Mouse (Mus musculus): Measurements from ENCODE around the gene 9330161L09Rik. TPM values are rescaled to one million over a fixed set of nuclear protein-coding genes. Genes with fewer than 3 reads are reported as not detected.
"Not testable (repeated sequence)": the region's sequence is repeated elsewhere in the genome, so short reads cannot be mapped to it uniquely, and the experiment has no call there.

9330161L09Rik gene
- total RNA-seq (2021), result 1 to 10 TPM; 2.6 to 3.0 TPM
- long read RNA-seq, experiment 1, result 0 reads
- long read RNA-seq, experiment 2, result 0 reads

DNA sequence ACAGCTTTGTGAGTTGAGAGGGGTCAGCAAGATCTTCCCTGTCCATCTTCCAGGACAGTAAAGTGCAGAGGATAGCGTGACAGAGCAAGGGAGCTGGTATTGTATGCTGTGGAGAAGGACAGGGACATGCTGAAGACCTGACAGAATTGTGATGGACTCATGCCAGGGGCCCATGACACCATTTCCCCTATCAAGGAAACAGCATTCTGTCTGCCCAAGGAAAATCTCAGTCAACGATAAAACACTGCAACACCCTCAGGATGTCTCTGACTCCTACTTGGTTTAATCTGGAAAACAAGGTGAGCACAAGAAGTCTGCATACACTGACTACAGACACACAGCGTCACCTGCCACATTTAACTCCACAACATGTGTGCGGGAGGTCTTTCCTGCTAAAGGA, at the start of gene 9330161L09Rik:
9330161L09Rik (minus strand) TSS at position 101 of the 400 bp plus-strand sequence.
- no peak for DNase-seq (ENCODE audit: low spot score in 2 of 2)

GRCm38 (mm10) chr12:103457140-103457539, 49.5 kb upstream of the 9330161L09Rik start, which contains the start of gene Ifi27l2b:
Gene Ifi27l2b (minus strand): TSS chr12:103457223.
- no peak for DNase-seq (ENCODE audit: low spot score in 2 of 2)

DNA sequence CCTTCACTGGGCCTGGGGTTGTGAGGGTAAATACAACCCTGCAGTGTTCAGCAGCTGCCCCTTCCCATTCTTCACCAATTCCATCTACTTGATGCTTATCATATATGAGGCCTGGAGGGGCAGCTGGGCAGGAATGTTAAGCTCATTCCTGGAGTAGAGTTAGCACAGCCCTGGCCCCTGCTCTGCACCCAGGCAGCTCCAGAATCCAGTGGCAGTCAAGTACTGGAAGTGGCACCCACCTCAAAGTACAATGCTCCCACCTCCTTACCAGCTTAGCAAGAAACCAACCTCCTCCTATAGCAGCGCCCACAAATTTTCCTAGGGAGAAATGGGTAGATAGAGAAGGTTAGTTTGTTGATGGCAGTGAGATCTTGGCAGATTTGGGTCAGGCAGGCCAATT, 49.1 kb upstream of the 9330161L09Rik start:
- not testable (repeated sequence) for DNase-seq (ENCODE audit: low spot score in 2 of 2)

DNA sequence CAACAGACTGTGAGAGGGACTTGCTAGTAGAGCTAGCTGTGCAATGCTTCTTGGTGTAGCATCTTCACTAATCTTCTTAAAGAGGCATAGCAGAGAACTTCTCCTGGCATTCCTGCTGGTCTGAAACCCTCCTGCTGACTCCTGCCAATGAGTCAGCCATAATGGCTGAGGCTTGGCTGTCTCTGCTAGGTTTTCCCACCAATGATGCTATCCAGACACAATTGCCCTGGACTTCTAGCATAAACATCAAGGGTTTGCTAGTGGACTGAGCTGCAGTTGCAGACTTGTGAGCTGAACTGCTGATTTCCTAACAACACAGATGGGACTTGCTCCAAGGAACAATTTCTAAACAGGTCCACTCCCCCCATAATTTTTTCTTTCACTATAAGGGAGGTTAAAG, 45.7 kb upstream of the 9330161L09Rik start:
- no peak for DNase-seq (ENCODE audit: low spot score in 2 of 2)

- no peak for DNase-seq (ENCODE audit: low spot score in 2 of 2)
These were observed 37.4 kb upstream of the 9330161L09Rik start for GRCm38 (mm10) chr12:103445060-103445459.

DNA sequence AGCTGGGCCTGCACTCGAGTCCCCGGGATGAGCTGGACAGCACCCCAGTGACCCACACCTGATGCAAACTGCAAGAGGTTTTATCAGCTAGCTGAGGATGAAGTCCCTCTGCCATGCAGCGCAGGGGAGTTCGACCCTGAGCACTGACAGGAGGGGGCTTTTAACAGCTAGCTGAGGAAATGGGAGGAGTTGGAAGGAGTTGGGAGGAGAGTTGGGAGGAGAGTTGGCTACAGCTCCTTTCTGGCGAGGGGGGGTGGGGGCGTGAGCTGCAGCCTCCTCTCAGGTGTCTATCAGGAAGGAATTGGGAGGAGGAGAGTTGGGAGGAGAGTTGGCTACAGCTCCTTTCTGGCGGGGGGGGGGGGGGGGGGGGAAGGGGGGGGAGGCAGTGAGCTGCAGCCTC, 36.6 kb upstream of the 9330161L09Rik start:
- not testable (repeated sequence) for DNase-seq (ENCODE audit: low spot score in 2 of 2)

DNA sequence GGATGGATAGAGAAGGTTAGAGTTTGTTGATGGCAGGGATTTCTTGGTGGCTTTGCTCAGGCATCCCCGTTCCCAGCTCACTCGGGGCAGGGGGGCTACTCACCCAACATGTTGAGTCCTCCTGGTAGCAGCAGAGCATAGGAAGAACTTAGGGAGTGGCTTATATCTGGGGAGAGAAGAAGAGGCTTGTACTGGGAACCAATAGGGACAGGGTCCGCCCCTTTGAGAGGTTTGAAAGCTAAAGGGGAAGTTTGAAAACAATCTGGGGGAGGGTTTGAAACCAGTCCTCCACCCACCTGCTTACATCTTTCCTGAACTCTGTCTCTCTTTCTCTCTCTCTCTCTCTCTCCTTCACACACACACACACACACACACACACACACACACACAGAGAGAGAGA, 35.9 kb upstream of the 9330161L09Rik start, which contains the start of gene Ifi27l2a:
Ifi27l2a (minus strand) TSS at position 157 of the 400 bp plus-strand sequence.
- DNase-seq (ENCODE audit: low spot score in 2 of 2), result no peak

- DNase-seq (ENCODE audit: low spot score in 2 of 2), result no peak
These were observed 30.0 kb upstream of the 9330161L09Rik start for GRCm38 (mm10) chr12:103437601-103438000.

DNA sequence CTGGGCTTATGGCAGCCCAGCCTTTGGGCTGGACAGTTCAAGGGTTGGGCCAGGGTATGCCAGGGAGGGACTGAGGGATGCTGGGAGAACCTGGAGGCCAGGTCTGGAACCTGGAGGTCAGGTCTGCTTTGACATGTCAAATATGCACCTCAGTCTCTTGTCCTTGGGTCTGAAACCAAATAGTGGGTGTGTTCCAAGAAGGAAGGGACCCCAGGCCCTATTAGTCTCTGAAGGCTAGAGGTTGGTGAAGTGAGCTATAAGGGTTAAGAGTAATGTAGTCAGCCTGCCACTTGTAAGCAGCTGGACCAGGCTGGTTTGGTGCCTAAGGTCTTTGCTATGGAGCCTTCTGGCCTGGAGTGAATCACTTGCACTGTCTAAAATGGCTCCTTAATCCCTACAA, 27.2 kb upstream of the 9330161L09Rik start:
- DNase-seq (ENCODE audit: low spot score in 2 of 2), result no peak

GRCm38 (mm10) chr12:103433986-103434731, 26.5 kb upstream of the 9330161L09Rik start, which contains the start of gene Ifi27:
Gene Ifi27 (plus strand): TSS chr12:103434211.
- DNase-seq (ENCODE audit: low spot score in 2 of 2), result peak; percentile 22 to 29

GRCm38 (mm10) chr12:103433430-103433829, 25.8 kb upstream of the 9330161L09Rik start:
- DNase-seq (ENCODE audit: low spot score in 2 of 2), result no peak

GRCm38 (mm10) chr12:103426710-103427109, 19.1 kb upstream of the 9330161L09Rik start:
- DNase-seq (ENCODE audit: low spot score in 2 of 2), result no peak

DNA sequence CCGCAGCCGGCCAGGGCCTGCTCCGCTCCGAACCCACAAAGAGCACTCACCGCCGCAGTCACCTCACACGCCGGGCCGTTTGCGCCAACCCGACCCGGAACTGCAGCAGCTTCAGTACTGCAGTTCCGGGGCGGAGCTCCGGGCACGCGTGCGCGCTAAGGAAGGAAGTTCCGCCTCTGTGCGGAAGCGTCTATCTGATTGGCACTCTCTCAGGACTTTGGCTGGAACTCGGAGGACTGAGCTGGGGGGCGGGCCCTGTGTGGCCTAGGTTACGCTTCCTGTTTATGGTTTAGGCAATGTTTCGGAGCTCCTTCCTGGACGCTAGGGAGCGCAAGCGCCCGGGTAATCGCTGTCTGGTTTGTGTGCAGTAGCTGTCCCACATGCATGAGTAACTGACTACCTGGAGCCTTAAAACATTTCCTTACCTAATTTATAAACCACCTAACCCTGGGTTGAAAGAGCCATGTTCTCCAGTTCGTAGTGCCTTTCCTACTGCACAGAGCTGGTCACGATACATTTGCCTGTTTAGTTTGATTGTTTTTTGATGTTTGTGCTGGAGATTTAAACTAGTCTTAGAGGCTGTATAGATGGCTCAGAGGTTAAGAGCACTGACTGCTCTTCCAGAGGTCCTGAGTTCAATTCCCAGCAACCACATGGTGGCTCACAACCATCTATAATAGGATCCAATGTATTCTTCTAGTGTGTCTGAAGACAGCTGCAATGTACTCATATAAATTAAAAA, 18.3 kb upstream of the 9330161L09Rik start, which contains the start of gene Ddx24:
Ddx24 (minus strand) TSS at position 102 of the 742 bp plus-strand sequence.
- DNase-seq (ENCODE audit: low spot score in 2 of 2), result peak; percentile 88 to 94

GRCm38 (mm10) chr12:103425016-103425728, 17.6 kb upstream of the 9330161L09Rik start:
- no peak for DNase-seq (ENCODE audit: low spot score in 2 of 2)

GRCm38 (mm10) chr12:103408144-103408543, 524 bp upstream of the 9330161L09Rik start:
- no peak for DNase-seq (ENCODE audit: low spot score in 2 of 2)

DNA sequence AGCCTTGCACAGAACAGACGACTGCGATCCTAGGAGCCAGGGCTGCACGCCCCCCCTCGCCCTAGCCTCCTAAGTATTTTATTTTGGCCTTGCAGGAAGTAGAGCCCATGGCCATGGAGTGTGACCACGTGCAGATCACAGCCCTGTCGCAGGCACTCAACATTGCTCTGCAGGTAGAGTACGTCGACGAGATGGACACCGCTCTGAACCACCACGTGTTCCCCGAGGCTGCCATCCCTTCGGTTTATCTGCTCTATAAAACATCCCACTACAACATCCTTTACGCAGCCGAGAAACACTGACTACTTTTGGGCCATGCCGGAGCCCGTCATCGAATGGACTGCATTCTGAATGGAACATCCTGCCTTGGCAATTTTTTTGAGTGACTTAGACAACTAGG, 3.5 kb downstream of the 9330161L09Rik start:
- DNase-seq (ENCODE audit: low spot score in 2 of 2), result no peak

- DNase-seq (ENCODE audit: low spot score in 2 of 2), result no peak
These were observed 10.9 kb downstream of the 9330161L09Rik start for GRCm38 (mm10) chr12:103396751-103397150.

DNA sequence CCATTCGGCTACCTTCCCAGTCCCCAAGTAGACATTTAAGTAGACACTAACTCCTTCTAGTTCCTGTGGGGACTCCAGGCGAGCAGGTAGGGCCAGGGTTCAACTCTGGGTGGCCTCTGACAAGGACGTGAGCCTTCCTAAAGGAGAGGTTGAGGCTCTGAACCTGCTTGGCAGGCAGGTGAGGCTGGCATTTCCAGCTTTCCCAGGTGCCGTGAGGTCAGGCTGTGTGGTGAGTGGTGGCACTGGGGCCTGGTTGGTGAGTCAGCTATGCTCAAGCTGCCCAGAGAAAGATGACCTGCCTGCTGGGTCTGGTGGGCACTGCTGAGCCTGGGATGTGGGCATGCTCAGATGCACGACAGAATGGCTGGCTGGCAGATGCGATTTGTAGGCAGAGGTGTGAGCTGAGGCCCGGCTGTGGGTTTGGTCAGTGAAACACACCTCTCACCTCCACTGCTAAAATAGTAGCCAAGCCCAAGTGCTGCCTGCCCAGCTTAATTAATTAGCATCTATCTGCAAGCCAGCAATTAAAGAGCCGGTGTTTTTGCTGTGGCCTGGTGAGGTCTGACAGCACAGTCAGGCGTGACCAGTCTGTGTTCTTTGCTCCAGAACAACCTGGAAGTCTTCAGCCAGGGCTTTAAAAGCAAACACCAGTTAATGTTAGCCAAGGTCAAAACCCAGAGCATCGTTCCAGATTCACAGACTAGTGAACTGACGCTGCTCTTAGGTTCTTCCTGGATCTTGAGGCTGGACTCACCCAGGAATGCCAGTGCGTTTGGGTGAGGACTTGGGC, 11.9 kb downstream of the 9330161L09Rik start:
- no peak for DNase-seq (ENCODE audit: low spot score in 2 of 2)

DNA sequence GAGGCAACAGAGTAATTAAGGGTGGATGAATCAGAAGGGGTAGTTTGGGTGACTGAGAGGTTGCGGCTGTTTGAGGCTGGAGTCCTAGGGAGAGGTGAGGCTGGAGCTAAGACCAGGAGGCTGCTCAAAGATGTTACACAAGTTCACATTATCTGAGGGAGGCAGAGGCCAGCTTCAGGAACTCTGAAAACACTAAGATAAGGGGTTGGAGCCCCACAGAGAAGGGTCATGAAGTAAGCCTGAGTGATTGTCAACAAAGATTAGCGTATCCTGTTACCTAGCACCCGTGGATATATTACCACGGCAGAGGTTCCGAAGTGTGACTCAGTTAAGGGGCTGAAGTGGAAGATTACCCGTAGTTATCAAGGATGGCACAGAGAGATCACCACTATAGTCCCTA, 14.1 kb downstream of the 9330161L09Rik start:
- DNase-seq (ENCODE audit: low spot score in 2 of 2), result no peak

DNA sequence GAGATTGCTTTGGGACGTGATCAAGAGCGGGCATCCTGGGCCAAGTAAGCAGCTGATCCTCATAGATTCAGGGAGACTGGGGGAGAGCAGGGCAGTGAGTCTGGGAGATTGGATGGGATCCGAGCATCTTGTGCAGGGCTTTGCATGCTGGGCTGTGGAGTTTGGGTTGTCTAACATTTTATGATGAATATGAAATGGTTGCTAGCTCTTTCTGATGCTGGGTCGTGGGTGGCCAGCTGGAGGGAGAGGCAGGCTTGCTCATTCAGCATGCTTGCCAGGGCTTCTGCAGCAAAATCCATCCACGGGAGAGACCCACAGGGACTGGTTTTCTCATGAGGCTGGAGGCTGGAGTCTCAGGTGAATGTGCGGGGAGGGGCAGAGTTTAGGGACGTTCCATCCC, 16.5 kb downstream of the 9330161L09Rik start:
- DNase-seq (ENCODE audit: low spot score in 2 of 2), result no peak
